Mouse (Mus musculus): ENCODE measurements around the gene Pard3. TPM values are rescaled to one million over a fixed set of nuclear protein-coding genes. Genes with fewer than 3 reads are reported as not detected.
A peak's percentile ranks its signal among the peaks of the same experiment; 100 is the strongest.

Pard3 gene
- polyA plus RNA-seq, 1 experiment from 2014 or later = 24.2 TPM

DNA sequence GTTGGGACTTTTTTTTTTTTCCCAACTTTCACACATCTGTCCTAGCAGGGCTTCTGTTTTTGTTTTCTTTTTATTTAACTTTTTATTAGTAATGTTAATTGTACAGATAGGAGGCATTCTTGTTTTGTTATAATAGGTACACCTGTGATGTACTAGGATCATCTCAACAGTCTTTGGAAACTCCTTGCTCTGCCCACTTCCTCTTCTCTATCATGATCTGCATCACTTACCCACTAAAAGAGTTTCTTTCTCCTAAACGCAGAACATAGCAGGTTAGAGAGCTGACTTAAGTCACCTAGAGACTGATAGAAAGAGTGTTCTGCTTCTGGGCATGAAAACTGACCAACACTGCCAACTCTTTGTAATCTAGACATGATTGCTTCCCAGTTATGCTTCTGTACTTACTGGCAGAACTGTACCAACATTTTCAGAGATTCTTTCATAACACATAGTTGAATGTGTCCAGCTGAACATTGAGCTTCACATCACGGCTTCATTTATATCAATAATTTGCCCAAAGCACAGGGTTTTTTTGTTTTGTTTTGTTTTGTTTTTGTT, 398.8 kb downstream of the Pard3 start:
- WGBS = 86% methylated on average over 2 of the region's 2 CpGs
- no peaks in the 10 kb centered on the region for H3K27me3 ChIP-seq (ENCODE audit: insufficient read depth, poor library complexity, severe bottlenecking)
- DNase-seq (ENCODE audit: low spot score) = no peak
- no peaks in the 10 kb centered on the region for H3K9me3 ChIP-seq
- H3K36me3 ChIP-seq = 0 out of 2 replicates have a peak, but pooled peaks cover 10% of the 10 kb centered on the region
- H3K4me3 ChIP-seq = no peak overlapping the region
- H3K4me1 ChIP-seq (replicated peaks) = peaks cover 10% of the 10 kb centered on the region; the same call in 1 of the 2 replicates
- H3K27ac ChIP-seq = no peak overlapping the region

DNA sequence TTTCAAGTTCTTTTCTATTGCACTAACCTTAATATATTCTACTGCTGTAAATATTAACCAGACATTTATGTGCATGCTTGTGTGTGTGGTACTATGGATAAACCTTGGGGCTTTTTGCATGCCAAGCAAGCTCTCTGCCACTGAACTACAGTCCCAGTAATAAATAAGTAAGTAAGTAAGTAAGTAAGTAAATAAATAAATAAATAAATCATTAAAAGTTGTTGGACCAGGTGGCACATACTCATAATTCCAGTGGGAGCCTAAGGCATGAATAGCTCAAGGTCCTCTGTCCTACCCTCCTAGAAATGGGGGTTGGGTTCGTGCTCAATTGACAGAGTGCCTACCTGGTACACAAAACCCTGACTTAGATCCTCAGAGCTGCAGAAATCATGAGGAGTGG, 400.6 kb downstream of the Pard3 start:
- 93% methylated on average over 1 of the region's 1 CpGs for WGBS
- H3K9me3 ChIP-seq = no peaks in the 10 kb centered on the region
- DNase-seq (ENCODE audit: low spot score) = no peak
- peaks cover 10% of the 10 kb centered on the region; the same call in 1 of the 2 replicates for H3K4me1 ChIP-seq (replicated peaks)
- H3K27me3 ChIP-seq (ENCODE audit: insufficient read depth, poor library complexity, severe bottlenecking) = no peaks in the 10 kb centered on the region
- H3K27ac ChIP-seq = no peak overlapping the region
- H3K36me3 ChIP-seq = 0 out of 2 replicates have a peak, but pooled peaks cover 10% of the 10 kb centered on the region
- no peak overlapping the region for H3K4me3 ChIP-seq

DNA sequence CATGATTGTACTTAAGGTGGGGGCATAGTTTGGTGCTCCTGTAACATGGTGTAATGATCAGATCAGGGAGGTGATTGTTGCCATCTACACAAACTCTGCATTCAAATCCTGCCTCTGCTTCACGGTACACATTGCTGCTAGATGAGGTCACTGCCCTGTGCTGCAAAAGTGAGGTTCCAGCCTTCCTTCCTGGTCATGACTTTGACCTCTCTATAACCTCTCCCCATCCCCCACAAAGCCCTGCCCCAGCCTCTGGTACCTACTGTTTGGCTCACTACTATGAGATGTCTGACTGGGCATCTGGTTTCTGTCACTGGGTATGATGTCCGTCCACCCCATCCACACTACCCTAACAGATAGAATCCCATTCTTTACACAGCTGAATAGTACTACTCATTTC, 408.5 kb downstream of the Pard3 start:
- WGBS = 80% methylated on average over 2 of the region's 2 CpGs
- Histone ChIP-seq H3K36me3 (peaks cover 14% of the 10 kb centered on the region), H3K4me3 (no peak overlapping the region), H3K9me3 (no peaks in the 10 kb centered on the region), H3K27ac (no peak overlapping the region), H3K4me1 (replicated peaks) (no peaks in the 10 kb centered on the region), H3K27me3 (ENCODE audit: insufficient read depth, poor library complexity, severe bottlenecking) (no peaks in the 10 kb centered on the region)
- no peak for DNase-seq (ENCODE audit: low spot score)

DNA sequence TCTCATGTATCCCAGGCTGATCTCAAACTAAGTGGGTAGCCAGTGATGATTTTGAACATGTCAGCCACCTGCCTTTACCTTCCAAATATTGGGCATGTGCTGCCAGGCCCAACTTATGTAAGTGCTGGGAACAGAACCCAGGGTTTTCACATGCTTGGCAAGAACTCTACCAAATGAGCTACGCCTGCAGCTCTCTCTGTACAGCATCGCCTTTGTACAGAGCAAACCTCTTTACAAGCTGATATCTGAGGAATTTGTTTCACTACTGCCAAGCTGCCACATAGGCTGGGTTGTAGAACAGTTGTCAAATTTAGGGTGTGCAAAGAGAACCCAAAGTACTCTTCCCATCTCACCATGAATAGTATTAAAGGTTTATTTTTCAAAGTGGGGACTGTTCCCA, 416.3 kb downstream of the Pard3 start:
- 95% methylated on average over 2 of the region's 2 CpGs for WGBS
- H3K36me3 ChIP-seq = peaks cover 8% of the 10 kb centered on the region; the same call in 1 of the 2 replicates
- H3K27me3 ChIP-seq (ENCODE audit: insufficient read depth, poor library complexity, severe bottlenecking) = no peaks in the 10 kb centered on the region

DNA sequence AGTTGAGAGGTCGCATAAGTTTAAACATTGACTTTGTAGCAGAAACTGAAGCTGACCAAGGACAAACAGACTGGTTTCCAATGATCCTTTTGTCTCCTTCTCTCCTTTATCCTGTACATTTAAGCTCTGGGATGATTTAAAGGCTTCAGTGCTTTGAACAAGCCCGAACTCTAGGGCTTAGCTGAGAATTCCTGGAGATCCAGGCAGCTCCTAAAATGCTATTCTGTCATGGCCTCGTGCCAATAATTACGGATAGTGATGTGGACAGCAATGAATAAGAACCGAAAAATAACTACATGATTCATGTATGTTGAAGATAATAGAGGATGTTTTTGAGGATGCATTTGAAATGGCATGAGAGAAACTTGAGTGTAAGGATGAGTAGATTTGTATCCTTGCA, 421.9 kb downstream of the Pard3 start:
- Histone ChIP-seq H3K36me3 (no peaks in the 10 kb centered on the region), H3K4me1 (replicated peaks) (peaks cover 8% of the 10 kb centered on the region), H3K27me3 (ENCODE audit: insufficient read depth, poor library complexity, severe bottlenecking) (no peaks in the 10 kb centered on the region), H3K4me3 (no peak overlapping the region), H3K27ac (no peak overlapping the region), H3K9me3 (no peaks in the 10 kb centered on the region)
- DNase-seq (ENCODE audit: low spot score) = no peak
- 86% methylated on average over 5 of the region's 5 CpGs for WGBS

More for the DNA sequence above, 416.3 kb downstream of the Pard3 start:
- no peak overlapping the region for H3K4me3 ChIP-seq
- no peak for DNase-seq (ENCODE audit: low spot score)
- no peaks in the 10 kb centered on the region for H3K4me1 ChIP-seq (replicated peaks)
- no peak overlapping the region for H3K27ac ChIP-seq
- H3K9me3 ChIP-seq = no peaks in the 10 kb centered on the region

DNA sequence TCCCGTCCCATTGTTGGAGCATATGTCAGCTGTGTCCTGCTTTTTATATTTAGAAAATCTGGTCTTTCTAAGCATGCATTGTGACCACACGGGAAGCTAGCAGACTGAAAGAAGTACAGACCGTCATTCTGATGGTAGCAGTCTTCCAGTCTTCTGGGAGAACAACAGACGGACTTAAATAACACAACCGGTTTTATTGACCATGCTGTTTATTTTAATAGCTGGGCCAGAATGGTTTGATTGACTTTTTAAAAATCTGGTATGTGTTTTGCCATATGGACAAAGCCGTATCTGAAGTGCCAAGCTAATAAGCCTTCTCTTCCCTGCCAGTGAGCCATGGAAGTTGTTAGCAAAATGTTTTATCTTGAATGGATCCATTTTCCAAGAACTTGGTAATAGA, 428.3 kb downstream of the Pard3 start:
- 34% methylated on average over 6 of the region's 6 CpGs for WGBS
- peak overlapping the region; percentile 40; the same call in 1 of the 2 replicates for H3K27ac ChIP-seq

DNA sequence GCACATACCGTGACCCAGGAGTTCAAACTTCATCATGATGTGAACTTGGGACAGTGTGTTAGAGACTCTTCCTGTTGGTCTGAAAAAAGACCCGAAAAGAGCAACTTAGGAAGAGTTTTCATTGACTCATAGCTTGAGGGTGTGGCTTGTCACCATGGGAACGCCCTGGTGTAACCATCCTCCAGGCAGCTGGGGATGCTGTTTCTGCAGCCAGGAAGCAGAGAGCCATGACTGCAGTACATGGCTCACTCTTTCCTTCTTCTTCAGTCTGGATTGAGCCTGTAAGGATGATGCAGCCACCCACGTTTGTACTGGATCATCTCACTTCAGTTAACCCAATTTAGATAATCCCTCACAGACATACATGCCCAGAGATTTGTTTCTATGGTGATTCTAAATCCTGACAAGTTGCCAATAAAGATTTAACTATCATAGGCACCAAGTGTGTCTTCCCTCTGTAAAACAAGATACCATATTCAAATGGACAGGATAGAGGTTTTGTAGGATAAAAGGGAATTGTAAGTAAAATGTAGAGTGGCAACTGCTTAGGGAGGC, 431.6 kb downstream of the Pard3 start:
- no peak overlapping the region for H3K27ac ChIP-seq
- H3K9me3 ChIP-seq = no peaks in the 10 kb centered on the region
- no peaks in the 10 kb centered on the region for H3K36me3 ChIP-seq
- H3K27me3 ChIP-seq (ENCODE audit: insufficient read depth, poor library complexity, severe bottlenecking) = peaks cover 12% of the 10 kb centered on the region; the same call in 1 of the 2 replicates
- peaks cover 58% of the 10 kb centered on the region for H3K4me1 ChIP-seq (replicated peaks)
- peak; percentile 42 for DNase-seq (ENCODE audit: low spot score)
- H3K4me3 ChIP-seq = no peak overlapping the region
- 70% methylated on average over 4 of the region's 4 CpGs for WGBS

More for the DNA sequence above, 428.3 kb downstream of the Pard3 start:
- Histone ChIP-seq H3K27me3 (ENCODE audit: insufficient read depth, poor library complexity, severe bottlenecking) (peaks cover 12% of the 10 kb centered on the region; the same call in 1 of the 2 replicates), H3K9me3 (no peaks in the 10 kb centered on the region), H3K4me1 (replicated peaks) (peaks cover 40% of the 10 kb centered on the region), H3K36me3 (no peaks in the 10 kb centered on the region), H3K4me3 (no peak overlapping the region)
- no peak for DNase-seq (ENCODE audit: low spot score)

DNA sequence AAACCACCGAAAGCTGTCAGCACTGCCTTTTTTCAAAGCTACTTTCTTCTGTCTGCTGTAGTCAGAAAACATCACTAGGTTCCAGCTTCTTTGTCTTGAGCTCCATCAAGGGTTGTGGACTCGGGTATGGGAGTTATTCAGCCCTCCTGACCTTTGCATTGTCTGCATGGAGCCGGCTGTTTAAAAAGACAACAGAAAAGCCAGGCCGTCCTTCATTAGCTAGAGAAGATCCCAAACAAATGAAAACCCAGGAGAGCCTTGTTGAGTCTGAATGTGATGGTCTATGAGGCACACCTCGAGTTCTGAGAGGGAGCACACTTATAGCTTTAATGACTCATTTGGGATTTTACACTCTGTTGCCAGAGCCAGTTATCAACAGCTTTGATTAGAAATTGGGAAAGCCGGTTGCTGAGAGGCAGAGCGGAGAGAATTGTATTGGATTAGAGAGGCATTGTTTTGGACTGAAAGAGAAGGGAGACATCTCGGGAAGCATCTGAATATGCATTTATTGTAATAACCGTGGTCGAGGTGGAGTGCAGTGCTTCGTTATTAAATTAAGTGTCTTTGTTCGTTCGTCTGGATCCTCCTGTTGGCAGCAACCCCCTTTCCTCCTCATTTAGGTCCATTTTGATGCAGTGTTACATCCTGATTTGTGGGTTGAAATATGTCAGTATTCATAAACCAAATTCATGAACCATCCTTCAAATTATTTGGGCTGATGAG, 435.5 kb downstream of the Pard3 start:
- peak overlapping the region; percentile 11; the same call in 1 of the 2 replicates for H3K4me3 ChIP-seq
- H3K27ac ChIP-seq = peak overlapping the region; percentile 87
- peak; percentile 57 for DNase-seq (ENCODE audit: low spot score)
- WGBS = 22% methylated on average over 13 of the region's 13 CpGs
- H3K36me3 ChIP-seq = no peaks in the 10 kb centered on the region
- peaks cover 51% of the 10 kb centered on the region for H3K4me1 ChIP-seq (replicated peaks)
- H3K9me3 ChIP-seq = no peaks in the 10 kb centered on the region
- H3K27me3 ChIP-seq (ENCODE audit: insufficient read depth, poor library complexity, severe bottlenecking) = peaks cover 4% of the 10 kb centered on the region; the same call in 1 of the 2 replicates

DNA sequence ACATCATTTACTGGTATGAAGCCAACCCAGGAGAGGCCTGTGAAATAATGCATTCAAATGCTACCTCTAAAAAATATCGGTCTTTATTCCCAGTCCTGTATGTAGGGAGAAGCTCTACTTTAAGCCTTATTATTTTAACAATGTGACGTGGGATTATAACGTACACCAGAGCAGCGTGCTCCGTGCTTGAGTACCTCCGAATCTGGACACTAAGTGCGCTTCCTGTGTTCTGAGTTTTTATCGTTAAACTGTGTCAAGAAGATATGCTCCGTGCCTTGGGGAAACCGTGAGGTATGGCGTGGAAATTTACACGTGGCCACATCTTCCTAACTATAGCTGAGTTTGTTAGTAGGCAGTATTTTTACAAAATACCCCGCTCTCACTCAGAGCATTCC, 436.0 kb downstream of the Pard3 start:
- DNase-seq (ENCODE audit: low spot score) = no peak
- H3K9me3 ChIP-seq = no peaks in the 10 kb centered on the region
- H3K27ac ChIP-seq = peak overlapping the region; percentile 87
- peaks cover 51% of the 10 kb centered on the region for H3K4me1 ChIP-seq (replicated peaks)
- H3K4me3 ChIP-seq = no peak overlapping the region
- no peaks in the 10 kb centered on the region for H3K36me3 ChIP-seq
- 71% methylated on average over 13 of the region's 13 CpGs for WGBS
- no peaks in the 10 kb centered on the region; the same call in 1 of the 2 replicates for H3K27me3 ChIP-seq (ENCODE audit: insufficient read depth, poor library complexity, severe bottlenecking)

DNA sequence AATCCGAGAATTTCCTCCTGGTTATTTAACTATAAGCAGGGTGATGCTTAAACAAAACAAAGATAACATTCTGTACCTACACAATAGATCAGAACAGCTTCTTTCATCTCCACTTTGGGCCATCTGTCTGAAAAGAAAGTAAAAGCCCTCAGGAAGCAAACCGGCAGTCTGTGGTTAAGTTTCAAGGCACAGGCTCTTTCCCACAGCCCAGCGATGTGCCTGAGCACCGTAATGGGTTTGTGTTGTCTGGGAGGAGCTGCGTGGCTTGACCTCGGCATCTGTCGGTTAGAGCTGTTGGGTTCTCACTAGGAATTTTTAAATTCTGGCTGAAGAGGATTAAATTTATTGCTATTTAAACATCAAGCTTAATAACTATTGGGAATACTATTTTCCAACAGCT, 436.5 kb downstream of the Pard3 start:
- Histone ChIP-seq H3K36me3 (no peaks in the 10 kb centered on the region), H3K27me3 (ENCODE audit: insufficient read depth, poor library complexity, severe bottlenecking) (no peaks in the 10 kb centered on the region), H3K4me3 (no peak overlapping the region), H3K9me3 (no peaks in the 10 kb centered on the region), H3K4me1 (replicated peaks) (peaks cover 48% of the 10 kb centered on the region), H3K27ac (peak overlapping the region; percentile 87)
- WGBS = 15% methylated on average over 7 of the region's 7 CpGs
- peak; percentile 38 for DNase-seq (ENCODE audit: low spot score)

DNA sequence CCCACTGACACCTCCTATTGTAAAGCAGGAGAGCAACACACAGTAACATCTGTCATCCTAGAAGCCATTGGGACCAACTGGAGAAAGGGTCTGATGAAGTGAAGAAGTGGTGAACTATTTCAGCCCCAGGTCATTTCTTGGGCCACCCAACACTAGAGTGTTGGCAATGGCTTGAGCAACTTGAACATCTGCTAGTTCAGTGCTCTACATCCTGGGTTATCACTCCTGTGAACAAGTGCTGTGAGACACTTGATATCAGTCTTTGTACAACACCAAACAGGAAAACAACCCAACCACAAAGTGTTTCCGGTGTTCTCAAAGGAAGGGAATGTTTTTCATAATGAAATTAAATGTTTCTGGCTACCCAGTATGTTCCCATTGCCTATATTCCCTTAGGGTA, 438.1 kb downstream of the Pard3 start:
- no peak overlapping the region for H3K4me3 ChIP-seq
- peaks cover 42% of the 10 kb centered on the region for H3K4me1 ChIP-seq (replicated peaks)
- DNase-seq (ENCODE audit: low spot score) = no peak
- H3K27ac ChIP-seq = 0 out of 2 replicates have a peak overlapping the region, but pooled peaks have one; percentile 87
- WGBS = 89% methylated on average over 1 of the region's 1 CpGs
- no peaks in the 10 kb centered on the region for H3K36me3 ChIP-seq
- no peaks in the 10 kb centered on the region for H3K9me3 ChIP-seq
- no peaks in the 10 kb centered on the region for H3K27me3 ChIP-seq (ENCODE audit: insufficient read depth, poor library complexity, severe bottlenecking)

DNA sequence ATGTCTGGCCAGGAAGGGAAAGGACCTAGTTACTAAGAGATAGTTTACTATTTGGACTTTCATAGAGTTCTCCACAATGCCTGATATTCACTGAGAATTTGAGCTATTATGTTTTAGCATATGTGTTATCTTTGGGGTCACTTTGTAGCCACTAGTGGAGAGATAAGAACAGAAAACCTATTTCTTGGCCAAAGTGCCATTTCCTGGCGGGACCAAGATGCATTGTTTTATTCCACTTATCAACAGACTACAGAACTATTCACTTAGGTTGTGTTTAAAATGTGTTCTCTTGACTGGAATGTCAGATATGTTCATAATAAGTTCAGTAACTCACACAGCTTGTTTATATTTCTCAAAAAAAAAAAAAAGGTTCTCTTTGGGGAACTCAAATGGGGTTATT, 441.6 kb downstream of the Pard3 start:
- H3K27me3 ChIP-seq (ENCODE audit: insufficient read depth, poor library complexity, severe bottlenecking) = no peaks in the 10 kb centered on the region
- no peaks in the 10 kb centered on the region for H3K9me3 ChIP-seq
- no peak for DNase-seq (ENCODE audit: low spot score)
- no peak overlapping the region for H3K27ac ChIP-seq
- no peaks in the 10 kb centered on the region for H3K36me3 ChIP-seq
- H3K4me3 ChIP-seq = no peak overlapping the region
- 90% methylated on average over 1 of the region's 1 CpGs for WGBS
- H3K4me1 ChIP-seq (replicated peaks) = peaks cover 27% of the 10 kb centered on the region

DNA sequence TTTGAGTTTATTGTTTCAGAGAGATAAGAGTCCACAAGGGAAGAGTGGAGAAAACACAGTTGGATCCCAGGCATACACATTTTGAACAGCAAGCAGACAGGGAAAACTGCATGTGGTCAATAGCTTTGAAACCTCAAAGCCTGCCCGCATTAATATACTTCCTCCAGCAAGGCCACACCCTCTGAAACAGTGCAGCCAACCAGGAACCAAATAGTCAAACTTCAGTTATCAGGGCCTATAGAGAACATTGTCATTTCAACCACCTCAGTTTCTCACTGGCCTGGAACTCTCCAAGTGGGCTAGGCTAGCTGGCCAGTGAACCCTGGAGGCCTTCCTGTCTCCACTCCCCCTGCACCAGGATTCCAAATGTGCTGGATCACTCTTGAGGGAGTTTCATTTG, 442.6 kb downstream of the Pard3 start:
- no peak for DNase-seq (ENCODE audit: low spot score)
- no peak overlapping the region for H3K4me3 ChIP-seq
- peaks cover 27% of the 10 kb centered on the region for H3K4me1 ChIP-seq (replicated peaks)
- no peaks in the 10 kb centered on the region for H3K36me3 ChIP-seq
- H3K27ac ChIP-seq = no peak overlapping the region
- 94% methylated on average over 1 of the region's 1 CpGs for WGBS
- no peaks in the 10 kb centered on the region for H3K27me3 ChIP-seq (ENCODE audit: insufficient read depth, poor library complexity, severe bottlenecking)
- H3K9me3 ChIP-seq = no peaks in the 10 kb centered on the region

Data from hindbrain, embryonic 10.5 days (tissue).